Mouse (Mus musculus) retina, postnatal 7 days (tissue): ENCODE data around the gene Fam222a.
A peak's percentile ranks its signal among the peaks of the same experiment; 100 is the strongest.

Experiments used
- DNase-seq: peaks from one replicate; pipeline ENCODE4 v3.0.0-alpha.2; 2012; ENCODE audit warnings: low read depth, low spot score

The Fam222a gene

DNA sequence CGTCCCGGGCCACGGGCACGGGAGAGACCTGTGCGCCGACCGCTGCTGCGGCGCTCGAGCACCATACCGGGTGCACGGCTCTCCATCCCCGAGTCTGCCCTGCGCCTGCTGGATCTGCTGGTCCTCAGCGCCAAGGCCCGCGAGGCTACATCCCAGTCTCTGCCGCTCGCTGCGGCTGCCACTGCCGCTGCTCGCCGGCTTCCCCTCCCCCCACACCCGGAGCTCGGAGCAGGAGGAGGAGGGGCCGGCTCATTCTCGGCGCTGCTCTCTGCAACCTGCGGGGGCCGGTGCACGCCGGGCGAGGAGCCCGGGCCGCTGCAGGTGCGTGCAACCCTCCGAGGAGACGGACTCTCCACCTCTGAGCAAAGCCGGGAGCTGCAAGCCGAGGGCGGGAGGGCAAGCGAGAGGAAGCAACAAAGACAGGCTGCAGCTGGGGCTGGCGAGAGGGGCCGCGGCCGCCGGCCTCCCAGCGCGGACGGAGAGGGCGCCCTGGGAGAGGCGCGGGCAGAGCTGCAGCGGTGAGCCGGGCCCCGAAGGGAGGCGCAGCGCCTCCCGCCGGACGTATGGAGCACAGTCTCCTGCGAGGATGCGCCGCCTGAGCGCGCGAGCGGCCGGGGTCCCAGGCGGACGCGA, at the start of gene Fam222a:
Fam222a (plus strand) TSS at position 452 of the 633 bp plus-strand sequence.
- DNase-seq, result no peak

GRCm38 (mm10) chr5:114528355-114528754, 39.5 kb upstream of the Fam222a start:
- no peak for DNase-seq

DNA sequence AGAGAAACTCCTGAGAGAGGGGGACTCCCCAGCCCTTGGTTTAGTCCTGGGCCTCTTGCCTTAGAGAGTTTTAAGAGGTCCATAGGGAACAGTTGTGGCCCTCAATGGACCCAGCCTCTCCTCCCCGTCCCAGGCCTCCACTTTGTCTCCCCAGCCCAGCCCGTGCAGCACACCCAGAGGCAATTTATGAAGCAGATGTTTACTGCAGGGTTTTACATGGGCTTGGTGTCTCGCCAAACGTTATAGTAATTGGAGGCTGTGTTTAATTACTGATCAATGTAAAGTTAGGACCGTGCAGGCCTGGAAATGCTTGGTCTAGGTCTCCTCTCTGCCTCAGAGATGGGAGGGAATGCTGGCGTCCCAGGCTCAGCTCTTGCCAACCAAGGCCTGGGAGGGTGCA, 37.5 kb upstream of the Fam222a start:
- no peak for DNase-seq

GRCm38 (mm10) chr5:114532055-114532454, 35.8 kb upstream of the Fam222a start:
- no peak for DNase-seq

- DNase-seq, result peak; percentile 32
Observed at GRCm38 (mm10) chr5:114537308-114538020, 30.4 kb upstream of the Fam222a start.

DNA sequence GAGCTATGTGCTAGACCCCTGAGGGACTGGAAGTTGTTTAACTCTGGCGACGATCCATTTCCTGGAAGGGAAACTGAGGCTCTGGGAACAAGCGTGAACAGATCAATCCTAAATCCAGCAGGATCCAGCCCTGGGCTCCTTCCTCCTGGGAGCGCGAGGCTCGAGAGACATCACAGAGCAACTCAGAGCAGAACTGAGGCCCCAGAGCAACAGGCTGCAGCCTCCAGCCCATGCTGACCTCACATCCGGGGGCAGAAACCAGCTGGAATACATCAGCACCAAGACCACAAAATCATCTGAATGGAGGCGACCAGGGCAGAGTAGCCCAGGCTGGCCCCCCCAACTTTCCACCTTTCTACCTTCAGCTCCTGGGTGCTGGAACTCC, 29.8 kb upstream of the Fam222a start:
- DNase-seq, result no peak

DNA sequence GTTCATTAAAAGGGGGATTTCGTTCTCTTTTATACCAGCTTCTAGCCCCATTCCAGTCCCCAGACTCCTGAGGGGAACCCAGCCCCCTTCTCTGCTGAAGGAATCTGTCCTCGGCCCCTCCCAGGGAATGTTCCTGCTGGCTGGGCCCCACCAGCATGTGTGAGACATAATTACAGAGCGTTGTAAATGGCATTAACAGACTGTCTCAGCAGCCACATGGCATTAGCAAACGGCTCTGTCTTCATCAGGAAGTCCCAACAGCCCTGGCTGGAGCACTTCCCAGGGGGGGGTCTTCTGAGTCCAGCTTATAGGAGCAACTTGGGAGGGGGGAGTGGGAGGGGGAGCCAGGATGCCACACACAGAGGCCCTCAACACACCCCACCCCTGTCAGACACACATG, 29.1 kb upstream of the Fam222a start:
- no peak for DNase-seq

DNA sequence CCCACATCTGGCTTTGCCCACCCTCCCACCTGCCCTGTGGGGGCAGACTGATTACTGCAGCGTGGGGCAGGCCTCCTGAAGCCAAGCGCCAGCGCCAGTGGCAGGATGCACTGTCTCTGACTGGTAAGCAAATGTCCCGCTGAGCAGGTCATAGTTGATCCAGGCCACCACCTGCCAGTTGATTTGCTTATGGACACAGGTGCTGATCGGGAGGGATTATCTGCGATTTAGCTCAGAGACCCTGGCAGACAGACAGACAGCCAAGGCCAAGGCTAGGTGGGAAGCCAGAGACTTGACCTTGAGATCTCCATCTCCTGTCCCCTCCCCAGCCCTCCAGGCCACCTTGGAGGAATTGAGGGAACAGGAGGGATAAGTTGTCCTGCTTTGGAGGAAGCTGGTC, 28.1 kb upstream of the Fam222a start:
- peak; percentile 40 for DNase-seq

- DNase-seq, result peak; percentile 40
Observed at GRCm38 (mm10) chr5:114541656-114542445, 26.0 kb upstream of the Fam222a start.

DNA sequence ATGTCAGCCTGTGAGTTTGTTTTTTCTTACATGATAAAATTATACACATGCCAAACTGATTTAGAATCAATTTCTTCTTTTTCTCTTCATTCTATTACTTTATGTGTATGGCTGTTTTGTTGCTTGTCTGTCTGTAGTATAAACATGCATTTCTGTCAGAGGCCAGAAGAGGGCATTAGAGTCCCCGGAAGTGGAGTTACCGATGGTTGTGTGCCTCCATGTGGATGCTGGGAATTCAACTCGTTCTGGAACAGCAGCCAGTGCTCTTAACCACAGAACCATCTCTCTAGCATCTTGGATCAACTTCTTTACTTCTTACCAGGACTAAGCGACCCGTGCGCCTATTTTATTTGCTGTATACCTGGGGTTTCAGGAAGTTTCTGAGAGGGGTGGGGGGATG, 24.2 kb upstream of the Fam222a start:
- no peak for DNase-seq

DNA sequence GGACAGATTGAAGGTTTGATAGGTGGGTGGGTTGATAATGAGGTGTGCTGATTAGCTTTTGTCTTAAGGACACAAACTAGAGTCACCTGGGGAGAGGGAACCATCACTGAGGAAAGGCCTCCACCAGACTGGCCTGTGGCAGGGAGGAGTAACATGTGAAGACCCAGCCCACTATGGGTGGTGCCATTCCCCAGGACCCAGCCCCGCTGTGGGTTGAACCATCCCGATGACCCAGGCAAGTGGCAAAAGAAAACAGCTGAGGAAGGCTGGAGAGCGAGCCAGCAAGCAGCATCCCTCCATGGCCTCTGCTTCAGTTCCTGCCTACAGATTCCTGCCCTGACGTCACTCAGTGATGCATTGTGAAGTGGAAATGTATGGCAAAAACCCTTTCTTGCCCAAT, 23.6 kb upstream of the Fam222a start:
- no peak for DNase-seq

- DNase-seq, result no peak
Observed at GRCm38 (mm10) chr5:114545076-114545475, 22.7 kb upstream of the Fam222a start.

- no peak for DNase-seq
Observed at GRCm38 (mm10) chr5:114548976-114549375, 18.8 kb upstream of the Fam222a start.

DNA sequence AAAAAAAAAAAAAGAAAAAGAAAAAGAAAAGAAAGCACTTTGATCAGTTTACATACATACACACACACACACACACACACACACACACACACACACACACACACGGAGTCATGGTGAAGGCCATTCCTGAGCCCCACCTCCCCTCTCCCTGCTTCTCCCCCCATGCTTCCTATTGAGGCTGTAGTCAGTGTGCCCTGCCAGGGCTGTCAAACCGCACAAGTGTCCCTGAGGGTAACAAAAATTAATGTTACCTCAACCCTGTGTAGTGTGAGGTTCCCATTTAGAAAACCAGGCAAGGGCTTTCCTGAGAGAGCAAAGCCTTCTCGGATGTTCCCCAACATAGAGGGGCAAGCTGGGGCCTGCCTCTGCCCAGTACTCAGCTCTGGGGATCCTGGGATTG, 18.0 kb upstream of the Fam222a start:
- no peak for DNase-seq

DNA sequence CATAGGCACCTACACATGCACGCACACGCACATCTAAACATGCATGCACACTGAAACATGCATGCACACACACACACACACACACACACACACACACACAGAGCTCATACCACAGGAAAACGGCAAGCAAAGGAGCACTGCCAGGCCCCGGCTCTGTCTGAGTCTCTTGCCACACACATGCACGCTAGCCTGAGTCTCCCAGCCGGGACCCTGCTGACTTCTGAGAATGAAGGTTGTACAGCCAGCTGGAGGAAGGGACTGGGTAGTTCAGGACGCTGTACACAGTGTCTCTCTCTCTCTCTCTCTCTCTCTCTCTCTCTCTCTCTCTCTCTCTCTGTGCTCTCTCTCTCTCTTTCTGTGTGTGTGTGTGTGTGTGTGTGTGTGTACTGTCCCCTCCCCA, 17.4 kb upstream of the Fam222a start:
- no peak for DNase-seq

DNA sequence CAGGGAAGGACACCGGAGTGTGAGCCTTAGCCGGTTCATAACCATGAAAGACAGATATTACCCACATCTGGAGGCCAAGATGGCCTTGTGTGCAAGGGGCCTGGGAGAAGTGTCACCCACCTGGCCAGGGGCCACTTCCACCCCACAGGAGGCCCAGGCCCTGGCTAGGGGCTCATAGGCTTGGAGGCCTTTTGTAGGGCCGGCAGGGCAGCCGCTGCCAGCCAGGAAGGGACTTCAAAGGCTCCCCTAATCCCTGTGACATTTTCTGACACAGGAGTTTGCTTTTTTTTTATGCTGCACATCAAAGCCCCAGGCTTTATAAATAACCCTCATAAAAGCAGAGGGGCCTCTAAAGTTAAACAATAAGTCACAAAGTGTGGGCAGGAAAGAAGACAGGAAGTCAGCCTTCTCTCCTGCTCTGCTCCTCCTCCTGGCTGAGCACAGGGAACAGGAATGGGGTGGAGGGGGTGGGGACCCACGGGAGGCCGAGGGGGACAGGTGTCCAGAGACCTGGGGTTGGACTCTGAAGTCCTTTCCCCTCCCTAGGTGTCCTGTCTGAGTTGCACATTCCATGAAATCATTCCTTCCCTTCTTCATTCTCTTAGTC, 16.8 kb upstream of the Fam222a start:
- no peak for DNase-seq

- DNase-seq, result no peak
Observed at GRCm38 (mm10) chr5:114552507-114553208, 15.2 kb upstream of the Fam222a start.

DNA sequence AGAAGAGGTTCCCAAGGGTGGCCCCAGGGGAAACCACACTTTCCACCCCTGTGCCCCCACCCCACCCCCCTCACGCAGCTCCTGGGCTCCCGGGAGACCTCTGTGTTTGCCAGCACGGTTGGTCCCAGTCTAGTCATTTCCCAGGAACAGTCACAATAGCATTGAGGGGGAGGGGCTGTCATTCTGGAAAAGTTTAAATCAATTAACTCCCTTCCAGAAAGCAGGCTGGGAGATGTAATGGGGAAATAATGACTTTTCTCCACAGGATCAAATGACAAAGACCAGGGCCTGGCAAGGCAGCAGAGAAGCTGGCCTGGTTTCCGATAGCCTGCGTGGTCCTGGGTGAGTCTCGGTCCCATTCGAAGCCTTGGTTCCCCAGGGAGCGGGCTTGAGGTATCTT, 14.1 kb upstream of the Fam222a start:
- no peak for DNase-seq

- DNase-seq, result no peak
Observed at GRCm38 (mm10) chr5:114555424-114555823, 12.4 kb upstream of the Fam222a start.

DNA sequence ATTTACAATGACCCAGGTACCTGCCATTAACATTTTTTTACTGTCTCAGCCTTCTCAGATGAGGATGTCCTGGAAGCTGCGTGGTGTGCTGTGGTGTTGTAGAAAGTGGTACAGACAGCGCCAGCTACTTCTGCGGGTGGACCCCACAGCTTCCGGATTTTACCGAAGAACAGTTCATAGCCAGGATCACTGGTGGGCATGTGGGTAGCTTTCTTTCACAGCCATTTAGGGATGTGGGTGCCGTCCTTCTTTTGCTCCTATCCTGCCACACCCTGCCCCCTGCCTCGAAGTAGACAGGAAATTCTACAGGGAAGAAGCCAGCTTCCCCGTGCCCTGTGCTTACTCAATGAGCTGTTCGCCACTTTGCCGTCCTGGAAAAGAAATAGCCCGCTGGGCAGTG, 11.7 kb upstream of the Fam222a start:
- no peak for DNase-seq
